Mouse (Mus musculus): ENCODE measurements at regions not wholly inside any gene's neighbourhood (a gene's known extent, or its start where the extent isn't known, plus 50 kb on each side); places are given as distances from the start of the nearest gene placed in this dataset.
"Not testable (repeated sequence)": the region's sequence is repeated elsewhere in the genome, so short reads cannot be mapped to it uniquely, and the experiment has no call there.

DNA sequence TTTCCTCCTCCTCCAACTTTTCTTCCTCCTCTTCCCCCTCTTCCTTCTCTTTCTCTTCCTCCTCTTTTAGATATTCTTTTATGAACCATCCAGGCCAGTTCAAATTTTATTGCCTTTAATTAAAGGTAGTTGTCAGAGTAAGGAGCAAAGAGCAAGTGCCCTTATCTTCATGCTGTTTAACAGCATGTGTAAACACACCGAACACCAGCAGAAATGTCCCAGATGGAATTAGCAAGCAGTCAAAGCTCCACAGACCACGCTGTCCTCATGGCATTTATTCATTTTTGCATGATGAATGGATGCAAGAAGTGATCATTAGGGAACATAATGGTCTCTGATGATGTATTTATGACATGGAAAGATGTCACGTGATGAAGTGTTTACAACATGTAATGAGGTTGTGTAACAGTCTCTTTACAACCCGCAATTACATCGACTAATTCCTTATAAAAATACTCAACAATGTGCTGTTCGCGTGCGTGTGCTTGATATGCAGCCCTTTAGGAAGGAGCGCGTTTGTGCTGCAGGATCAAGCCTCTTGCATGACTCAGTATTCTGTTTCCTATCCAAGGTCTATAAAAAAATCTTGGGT is 187.0 kb downstream of the Bmp2 start:
- DNase-seq (ENCODE audit: low read depth, low spot score) = no peak

DNA sequence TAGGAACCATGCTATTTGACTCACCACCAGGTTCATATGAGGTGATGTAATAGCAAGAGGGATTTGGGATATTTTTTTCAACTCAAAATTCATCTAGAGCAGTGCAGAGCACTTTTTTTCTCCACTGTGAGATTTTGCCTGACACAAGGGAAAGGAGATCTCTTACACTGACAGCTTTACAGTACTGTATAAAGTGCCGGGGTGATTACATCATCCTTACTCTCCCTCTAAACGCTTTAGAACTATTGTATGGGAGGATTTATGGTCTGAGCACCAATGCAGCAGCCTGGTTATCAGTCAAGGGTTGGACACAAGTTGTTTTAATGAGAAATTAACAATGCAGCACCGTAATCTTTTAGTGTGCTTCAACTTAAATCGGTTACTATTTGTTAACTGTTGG is 196.5 kb downstream of the Bmp2 start:
- DNase-seq (ENCODE audit: low read depth, low spot score) = no peak

DNA sequence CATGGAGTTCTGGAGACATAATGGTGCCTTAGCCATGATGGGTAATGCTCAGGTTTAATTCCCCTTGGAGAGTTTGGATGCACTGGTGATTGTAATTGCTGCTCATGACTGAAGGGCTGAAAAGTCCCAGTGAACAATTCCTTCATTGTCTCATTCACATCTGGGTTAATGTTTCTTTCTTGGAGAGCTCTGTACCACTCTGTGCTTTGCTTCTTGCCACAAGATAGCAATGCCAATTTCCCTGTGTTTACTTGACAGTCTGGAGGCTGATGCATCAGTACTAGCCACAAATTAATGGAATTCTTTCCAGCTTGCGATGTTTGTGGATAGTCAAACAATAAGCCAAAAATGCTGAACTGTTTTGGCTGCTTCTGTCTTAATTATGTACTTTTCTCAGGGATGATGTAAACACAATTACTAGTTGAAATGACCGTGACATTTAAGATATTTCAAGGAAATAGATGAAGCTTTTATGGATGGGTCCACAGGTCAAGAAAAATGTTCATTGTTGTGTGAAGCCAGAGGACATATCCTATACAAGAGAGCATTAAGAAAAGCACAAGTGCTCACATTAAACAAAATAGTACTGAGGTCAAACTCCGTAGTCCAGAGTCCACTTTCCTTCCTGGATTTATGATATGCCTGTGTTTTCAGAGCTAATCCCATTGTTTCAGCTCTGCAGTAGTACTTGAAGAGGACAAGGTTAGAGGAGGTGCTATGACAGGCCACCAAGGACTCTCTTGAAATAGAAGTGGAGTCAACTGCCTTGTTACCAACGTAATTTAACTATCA is 198.1 kb downstream of the Bmp2 start:
- no peak for DNase-seq (ENCODE audit: low read depth, low spot score)

GRCm38 (mm10) chr2:133754088-133754487 is 202.1 kb downstream of the Bmp2 start:
- DNase-seq (ENCODE audit: low read depth, low spot score) = no peak

- no peak for DNase-seq (ENCODE audit: low read depth, low spot score)
Observed at GRCm38 (mm10) chr2:133761496-133761895, 209.5 kb downstream of the Bmp2 start.

DNA sequence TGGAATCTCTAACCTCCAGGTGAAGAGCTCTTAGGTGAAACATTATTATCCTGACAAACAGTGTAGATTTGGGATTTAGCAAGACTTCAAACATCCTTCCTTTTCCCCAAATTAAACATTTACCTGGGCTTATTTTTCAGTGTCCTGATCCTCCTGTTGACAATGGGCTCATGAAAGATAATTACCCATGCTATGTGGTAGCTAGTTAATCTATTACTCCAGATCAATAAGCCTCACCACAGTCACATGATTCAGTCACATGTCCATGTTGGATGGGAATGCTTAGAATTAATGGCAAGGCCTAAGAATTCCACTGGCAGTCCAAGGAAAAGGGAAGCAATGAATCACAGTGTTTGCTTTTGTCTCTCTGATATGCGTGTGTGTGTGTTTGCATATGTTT is 216.6 kb downstream of the Bmp2 start:
- DNase-seq (ENCODE audit: low read depth, low spot score) = no peak

DNA sequence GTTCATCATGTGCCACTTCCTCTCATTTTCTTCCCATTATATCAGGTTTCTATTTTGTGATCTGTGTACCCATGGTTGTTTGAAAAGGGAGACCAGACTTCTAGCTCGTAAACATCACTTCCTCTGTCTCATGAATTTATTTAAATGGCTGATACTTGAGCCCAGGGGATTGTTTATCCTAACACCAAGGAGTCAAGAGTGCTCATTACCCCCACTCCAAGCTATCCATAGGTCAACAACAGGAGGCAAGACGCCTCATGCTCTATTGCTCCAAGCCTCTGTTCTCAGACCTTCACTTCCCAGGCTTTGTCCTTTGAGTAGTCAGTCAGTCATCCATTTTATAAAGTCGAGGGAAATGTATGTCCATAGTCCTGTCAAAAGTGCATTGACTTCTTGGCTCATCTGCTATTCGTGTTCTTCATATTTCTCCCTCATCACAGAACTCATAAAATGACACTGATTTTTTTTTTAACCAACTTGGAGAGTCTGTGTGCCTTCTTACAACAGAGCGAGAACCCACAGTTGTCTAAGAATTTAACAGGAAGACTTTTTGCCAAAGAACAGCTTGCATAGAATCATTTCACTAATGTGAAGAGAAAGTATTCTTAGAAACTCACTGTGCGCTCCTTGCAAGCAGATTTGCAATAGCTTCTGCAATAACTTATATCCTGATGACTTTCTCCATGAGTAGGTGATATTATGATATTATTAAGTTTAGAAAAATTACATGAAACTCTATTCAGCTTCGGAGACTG is 231.8 kb downstream of the Bmp2 start:
- no peak for DNase-seq (ENCODE audit: low read depth, low spot score)

DNA sequence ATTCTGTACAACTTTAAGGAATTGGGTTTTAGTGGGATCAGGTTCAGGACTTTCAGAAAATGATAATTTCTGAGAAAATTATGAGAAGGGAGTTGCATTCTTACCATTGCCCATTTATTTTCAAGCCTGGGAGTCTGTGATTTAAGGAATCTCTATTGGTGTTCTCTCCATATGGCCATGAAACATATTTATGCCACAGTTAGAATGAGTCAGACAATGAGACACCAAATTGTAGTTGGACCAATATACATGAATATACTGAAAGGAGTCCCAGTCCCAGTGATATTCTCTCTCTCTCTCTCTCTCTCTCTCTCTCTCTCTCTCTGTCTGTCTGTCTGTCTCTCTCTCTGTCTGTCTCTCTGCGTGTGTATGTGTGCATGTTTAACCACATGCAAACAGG is 239.1 kb downstream of the Bmp2 start:
- no peak for DNase-seq (ENCODE audit: low read depth, low spot score)

DNA sequence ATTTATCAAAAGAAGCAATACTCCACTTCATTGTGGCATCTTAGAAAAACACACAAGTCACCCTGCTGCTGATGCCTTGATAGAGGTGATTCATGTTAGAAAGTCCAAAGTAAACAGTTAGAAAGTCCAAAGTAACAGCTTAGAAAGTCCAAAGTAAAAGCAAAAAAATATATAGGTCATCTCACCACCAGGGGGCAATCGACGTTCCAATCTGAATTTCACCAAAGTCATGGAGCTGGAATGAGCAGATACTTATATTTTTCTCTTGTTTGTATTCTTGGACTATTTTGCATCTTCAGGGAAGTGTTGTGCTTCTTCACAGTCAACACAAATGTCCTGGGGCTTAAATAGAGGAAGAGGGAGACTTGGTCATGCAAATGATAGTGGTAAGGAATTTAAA is 241.3 kb downstream of the Bmp2 start:
- peak; percentile 8 for DNase-seq (ENCODE audit: low read depth, low spot score)

- no peak for DNase-seq (ENCODE audit: low read depth, low spot score)
Observed at GRCm38 (mm10) chr2:133802666-133803065, 250.7 kb downstream of the Bmp2 start.

- DNase-seq (ENCODE audit: low read depth, low spot score) = no peak
Observed at GRCm38 (mm10) chr2:133821418-133821817, 269.5 kb downstream of the Bmp2 start.

DNA sequence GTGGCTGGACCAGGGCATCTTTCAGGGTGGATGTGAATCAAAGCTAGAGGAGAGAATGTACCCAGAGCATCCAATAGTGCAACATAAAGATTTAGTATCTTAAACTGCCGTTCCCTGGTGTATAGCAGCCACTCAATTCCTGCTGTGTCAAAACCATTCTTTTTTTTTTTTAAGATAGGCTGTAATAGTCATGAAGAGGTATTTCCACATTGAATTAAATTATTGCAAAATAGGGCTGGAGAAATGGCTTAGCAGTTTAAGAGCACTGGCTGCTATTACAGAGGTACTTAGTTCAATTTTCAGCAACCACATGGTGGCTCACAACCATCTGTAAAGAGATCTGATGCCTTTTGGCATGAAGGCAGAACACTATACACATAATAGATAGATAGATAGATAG is 277.4 kb downstream of the Bmp2 start:
- DNase-seq (ENCODE audit: low read depth, low spot score) = no peak

DNA sequence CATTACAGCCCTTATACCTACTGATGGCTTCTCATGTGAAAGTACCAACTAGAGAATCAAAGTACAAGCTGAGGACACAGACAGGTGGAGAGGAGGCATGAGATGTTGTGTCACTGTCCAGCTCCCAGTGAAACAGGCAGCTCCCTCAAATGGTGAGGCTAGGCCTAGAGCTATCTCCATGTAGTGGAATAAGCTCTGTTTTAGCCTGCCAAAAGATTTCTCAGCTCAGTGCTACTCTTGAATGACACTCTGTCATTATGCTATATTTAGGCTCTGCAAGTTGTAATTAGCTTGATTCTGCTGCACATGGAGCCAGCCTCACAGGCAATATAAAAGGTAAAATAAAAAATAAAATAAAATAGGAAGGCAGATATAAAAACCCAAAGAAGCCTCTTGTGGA is 298.5 kb downstream of the Bmp2 start:
- DNase-seq (ENCODE audit: low read depth, low spot score) = no peak

GRCm38 (mm10) chr2:133874982-133875381 is 323.0 kb downstream of the Bmp2 start:
- DNase-seq (ENCODE audit: low read depth, low spot score) = not testable (repeated sequence)

DNA sequence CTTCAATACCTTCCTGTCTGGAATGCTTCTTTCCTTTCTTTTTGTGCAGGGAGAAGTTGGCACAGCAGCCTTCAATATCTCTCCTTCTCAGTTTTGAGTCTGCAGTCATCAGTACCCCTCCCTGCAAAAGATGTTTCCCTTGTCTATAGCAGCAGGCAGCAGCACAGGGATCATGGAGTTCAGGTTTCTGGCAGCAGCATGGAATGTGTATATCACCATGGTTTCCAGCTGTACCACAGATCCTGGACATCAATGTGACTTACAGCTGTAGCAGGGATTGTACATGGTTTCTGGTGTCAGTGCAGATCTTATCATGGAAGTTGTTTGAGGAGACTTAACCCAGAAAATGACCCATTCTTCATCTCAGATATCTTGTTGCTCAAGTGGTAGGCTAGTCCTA is 331.7 kb downstream of the Bmp2 start:
- DNase-seq (ENCODE audit: low read depth, low spot score) = no peak

DNA sequence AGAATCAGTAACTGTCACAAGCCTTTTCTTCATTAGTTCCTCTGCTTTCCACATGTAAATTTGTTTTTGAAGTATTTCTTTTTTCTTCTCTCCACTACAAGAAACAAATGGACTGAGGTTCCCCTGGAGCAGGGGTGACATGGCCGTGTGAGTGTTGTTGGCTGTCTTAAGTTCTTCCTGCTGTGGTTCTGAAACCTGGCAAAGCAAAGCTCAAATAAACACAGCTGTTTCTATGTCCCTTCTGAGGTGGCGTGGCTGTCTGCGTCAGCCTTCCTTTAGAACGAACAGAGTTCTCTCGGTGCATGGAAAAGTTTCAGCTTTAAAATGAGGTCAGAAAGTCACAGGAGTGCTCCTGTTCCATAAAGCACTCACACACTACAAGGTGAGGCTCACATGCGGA is 354.3 kb downstream of the Bmp2 start:
- DNase-seq (ENCODE audit: low read depth, low spot score) = no peak

Measured in ES-CJ7 (cell line).